Mouse (Mus musculus): ENCODE results near the gene Pcdh9.

- TF ChIP-seq CTCF (IDR thresholded peaks at IDR 0.05) (no peak), EP300 (IDR thresholded peaks at IDR 0.05; ENCODE audit: insufficient read depth, low read depth, low read length) (no peak), POLR2A (IDR thresholded peaks at IDR 0.05; ENCODE audit: insufficient read depth, low read depth, low read length) (no peak)
Measured at GRCm38 (mm10) chr14:93564361-93564760, 326.1 kb downstream of the Pcdh9 start.

All from heart, adult 2 months (tissue).